Mouse (Mus musculus): ENCODE results near the gene Bri3. TPM values are rescaled to one million over a fixed set of nuclear protein-coding genes. Genes with fewer than 3 reads are reported as not detected.
A peak's percentile ranks its signal among the peaks of the same experiment; 100 is the strongest.

The Bri3 gene
- polyA plus RNA-seq, 1 experiment from 2014 or later = 132 TPM

DNA sequence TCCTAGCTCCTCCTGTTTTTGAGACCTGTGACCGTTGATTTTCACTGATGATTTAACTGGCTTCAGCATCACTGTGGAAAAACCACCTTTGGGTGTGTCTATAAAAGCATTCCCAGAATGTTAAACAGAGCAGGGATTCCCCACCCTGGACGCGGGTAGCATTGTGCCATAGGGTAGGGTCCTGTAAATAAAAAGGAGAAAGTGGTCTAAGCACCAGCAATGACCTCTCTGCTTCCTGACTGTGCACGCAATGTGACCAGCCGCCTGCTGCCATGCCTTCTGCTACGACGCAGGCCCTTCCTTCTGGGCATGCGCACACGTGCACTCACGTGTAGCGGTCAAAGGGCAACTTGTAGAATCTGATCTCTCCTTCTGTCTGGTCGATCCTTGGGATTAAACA lies 174.2 kb downstream of the Bri3 start:
- WGBS = 92% methylated on average over 12 of the region's 12 CpGs
- Histone ChIP-seq H3K27me3 (no peaks in the 10 kb centered on the region), H3K9me3 (no peaks in the 10 kb centered on the region), H3K36me3 (no peaks in the 10 kb centered on the region), H3K27ac (replicated peaks) (no peak overlapping the region), H3K4me2 (no peak overlapping the region), H3K4me3 (no peak overlapping the region), H3K4me1 (replicated peaks) (no peaks in the 10 kb centered on the region), H3K9ac (no peak overlapping the region)
- no peak for ATAC-seq (ENCODE audit: low read depth)

DNA sequence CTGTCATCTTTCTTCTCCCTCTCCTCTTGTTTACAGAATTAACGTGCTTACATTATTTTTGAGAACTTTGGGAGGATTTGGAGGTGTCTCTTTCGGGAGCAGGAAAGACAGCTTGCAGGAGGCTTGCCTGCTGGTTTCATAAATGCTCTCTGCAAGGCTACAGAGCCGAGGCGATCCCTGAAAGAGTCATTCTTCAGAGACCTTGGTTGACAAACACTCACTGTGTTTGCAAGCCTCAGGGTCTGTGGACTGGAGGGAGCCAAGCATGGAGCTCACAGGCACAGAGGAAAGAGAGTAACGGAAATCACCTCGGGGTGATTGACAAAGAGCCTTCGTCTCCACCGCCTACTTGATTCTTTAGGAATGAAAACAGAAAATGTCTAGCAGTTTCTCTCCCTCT lies 175.8 kb downstream of the Bri3 start:
- Histone ChIP-seq H3K9me3 (no peaks in the 10 kb centered on the region), H3K9ac (no peak overlapping the region), H3K4me3 (no peak overlapping the region), H3K27ac (replicated peaks) (no peak overlapping the region), H3K4me2 (no peak overlapping the region), H3K27me3 (no peaks in the 10 kb centered on the region), H3K36me3 (no peaks in the 10 kb centered on the region), H3K4me1 (replicated peaks) (no peaks in the 10 kb centered on the region)
- 73% methylated on average over 8 of the region's 8 CpGs for WGBS
- ATAC-seq (ENCODE audit: low read depth) = no peak

DNA sequence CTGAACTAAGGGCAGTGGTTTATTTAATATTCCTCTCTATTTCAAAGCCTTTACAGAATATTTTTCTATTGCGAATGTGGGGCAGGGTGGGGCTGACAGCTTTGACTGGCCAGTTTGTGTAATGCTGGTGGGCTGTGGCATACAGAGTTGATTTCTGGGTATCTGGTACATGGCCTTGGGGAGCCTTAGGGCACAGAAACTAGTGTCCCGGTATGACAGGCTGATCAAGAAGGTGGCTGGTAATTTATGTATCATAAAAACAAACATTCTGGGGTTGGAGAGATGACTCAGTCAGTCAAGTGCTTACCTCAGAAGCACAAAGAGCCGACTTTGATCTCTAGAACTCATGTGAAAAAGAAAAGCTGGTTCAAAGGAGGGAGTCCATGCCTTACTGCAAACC lies 182.5 kb downstream of the Bri3 start:
- WGBS = 83% methylated on average over 3 of the region's 3 CpGs
- H3K4me1 ChIP-seq (replicated peaks) = no peaks in the 10 kb centered on the region
- H3K36me3 ChIP-seq = no peaks in the 10 kb centered on the region
- no peak overlapping the region for H3K9ac ChIP-seq
- no peaks in the 10 kb centered on the region for H3K27me3 ChIP-seq
- H3K27ac ChIP-seq (replicated peaks) = no peak overlapping the region
- H3K4me3 ChIP-seq = no peak overlapping the region
- no peaks in the 10 kb centered on the region for H3K9me3 ChIP-seq
- no peak overlapping the region for H3K4me2 ChIP-seq
- ATAC-seq (ENCODE audit: low read depth) = no peak

DNA sequence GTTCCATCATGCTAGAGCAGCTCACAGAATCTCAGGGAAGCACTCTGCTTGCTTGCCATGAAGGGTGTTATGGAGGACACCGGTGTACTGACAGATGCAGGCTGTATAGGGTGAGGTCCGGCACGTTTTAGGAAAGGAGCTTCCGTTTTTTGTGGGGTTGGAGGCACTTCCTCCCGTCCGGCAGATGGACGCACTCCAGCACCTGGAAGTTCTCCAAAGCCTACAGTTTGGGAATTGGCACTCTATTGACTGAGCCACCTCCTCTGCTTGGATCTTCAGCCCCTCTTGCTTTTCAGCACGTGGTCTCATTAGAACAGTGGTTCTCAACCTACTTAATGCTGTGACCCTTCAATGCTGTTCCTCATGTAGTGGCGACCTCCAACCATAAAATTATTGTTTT lies 183.6 kb downstream of the Bri3 start:
- no peaks in the 10 kb centered on the region for H3K4me1 ChIP-seq (replicated peaks)
- WGBS = 81% methylated on average over 9 of the region's 9 CpGs
- no peak overlapping the region for H3K27ac ChIP-seq (replicated peaks)
- no peaks in the 10 kb centered on the region for H3K27me3 ChIP-seq
- no peak overlapping the region for H3K9ac ChIP-seq
- ATAC-seq (ENCODE audit: low read depth) = no peak
- H3K4me2 ChIP-seq = no peak overlapping the region
- no peaks in the 10 kb centered on the region for H3K9me3 ChIP-seq
- no peak overlapping the region for H3K4me3 ChIP-seq
- H3K36me3 ChIP-seq = no peaks in the 10 kb centered on the region

GRCm38 (mm10) chr5:144431481-144431880 lies 187.2 kb downstream of the Bri3 start:
- peak overlapping the region; percentile 31; the same call in 1 of the 2 replicates for H3K9ac ChIP-seq
- no peaks in the 10 kb centered on the region for H3K27me3 ChIP-seq
- no peak overlapping the region for H3K4me2 ChIP-seq
- no peaks in the 10 kb centered on the region for H3K36me3 ChIP-seq
- no peak; the same call in 1 of the 2 replicates for ATAC-seq (ENCODE audit: low read depth)
- H3K9me3 ChIP-seq = no peaks in the 10 kb centered on the region
- 65% methylated on average over 6 of the region's 6 CpGs for WGBS
- H3K4me1 ChIP-seq (replicated peaks) = no peaks in the 10 kb centered on the region
- 0 out of 2 replicates have a peak overlapping the region, but pooled peaks have one; percentile 13 for H3K27ac ChIP-seq (replicated peaks)
- H3K4me3 ChIP-seq = no peak overlapping the region

GRCm38 (mm10) chr5:144439286-144440040 lies 195.2 kb downstream of the Bri3 start:
- Histone ChIP-seq H3K4me2 (no peak overlapping the region), H3K27ac (replicated peaks) (no peak overlapping the region), H3K9me3 (no peaks in the 10 kb centered on the region), H3K4me1 (replicated peaks) (peaks cover 8% of the 10 kb centered on the region; the same call in 1 of the 2 replicates), H3K27me3 (no peaks in the 10 kb centered on the region), H3K36me3 (no peaks in the 10 kb centered on the region), H3K9ac (no peak overlapping the region), H3K4me3 (no peak overlapping the region)
- WGBS = 76% methylated on average over 10 of the region's 10 CpGs
- ATAC-seq (ENCODE audit: low read depth) = no peak

GRCm38 (mm10) chr5:144441831-144442271 lies 197.6 kb downstream of the Bri3 start:
- Histone ChIP-seq H3K9me3 (no peaks in the 10 kb centered on the region), H3K9ac (no peak overlapping the region), H3K4me1 (replicated peaks) (peaks cover 8% of the 10 kb centered on the region; the same call in 1 of the 2 replicates), H3K4me3 (no peak overlapping the region), H3K36me3 (no peaks in the 10 kb centered on the region), H3K27me3 (no peaks in the 10 kb centered on the region), H3K27ac (replicated peaks) (no peak overlapping the region), H3K4me2 (no peak overlapping the region)
- ATAC-seq (ENCODE audit: low read depth) = no peak
- 36% methylated on average over 12 of the region's 12 CpGs for WGBS

GRCm38 (mm10) chr5:144446475-144447225 lies 202.4 kb downstream of the Bri3 start:
- H3K27me3 ChIP-seq = no peaks in the 10 kb centered on the region
- H3K9ac ChIP-seq = no peak overlapping the region
- H3K4me1 ChIP-seq (replicated peaks) = peaks cover 4% of the 10 kb centered on the region; the same call in 1 of the 2 replicates
- H3K4me3 ChIP-seq = no peak overlapping the region
- peak overlapping the region; percentile 9; the same call in 1 of the 2 replicates for H3K27ac ChIP-seq (replicated peaks)
- H3K36me3 ChIP-seq = no peaks in the 10 kb centered on the region
- ATAC-seq (ENCODE audit: low read depth) = 0 out of 2 replicates have a peak, but pooled peaks have one; percentile 70
- H3K4me2 ChIP-seq = no peak overlapping the region
- WGBS = 63% methylated on average over 10 of the region's 10 CpGs
- H3K9me3 ChIP-seq = no peaks in the 10 kb centered on the region

DNA sequence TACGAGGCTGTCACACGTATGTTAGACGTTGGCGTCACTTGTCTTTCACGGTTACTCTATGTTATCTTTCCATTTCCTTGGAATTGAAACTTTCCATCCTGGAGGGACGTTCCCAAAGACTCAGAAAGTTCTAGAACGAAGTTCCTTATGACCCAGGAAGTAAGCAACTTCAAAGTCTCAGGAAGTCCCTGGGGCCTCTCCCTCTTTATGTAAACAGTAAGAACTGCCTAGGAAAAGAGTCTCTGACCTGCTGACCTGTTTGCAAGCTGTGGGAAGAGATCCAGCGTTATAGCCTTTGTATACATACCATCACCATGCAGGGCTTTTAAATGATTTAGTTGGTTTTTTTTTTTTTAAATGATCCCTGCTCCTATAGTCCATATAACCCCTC lies 203.0 kb downstream of the Bri3 start:
- Histone ChIP-seq H3K4me2 (no peak overlapping the region), H3K9me3 (no peaks in the 10 kb centered on the region), H3K4me1 (replicated peaks) (no peaks in the 10 kb centered on the region), H3K27ac (replicated peaks) (no peak overlapping the region), H3K36me3 (no peaks in the 10 kb centered on the region), H3K4me3 (no peak overlapping the region), H3K9ac (no peak overlapping the region), H3K27me3 (no peaks in the 10 kb centered on the region)
- WGBS = 81% methylated on average over 8 of the region's 8 CpGs
- ATAC-seq (ENCODE audit: low read depth) = no peak

GRCm38 (mm10) chr5:144447975-144448374 lies 203.7 kb downstream of the Bri3 start:
- H3K4me2 ChIP-seq = no peak overlapping the region
- no peak overlapping the region for H3K27ac ChIP-seq (replicated peaks)
- H3K27me3 ChIP-seq = no peaks in the 10 kb centered on the region
- H3K4me1 ChIP-seq (replicated peaks) = no peaks in the 10 kb centered on the region
- no peaks in the 10 kb centered on the region for H3K36me3 ChIP-seq
- no peak for ATAC-seq (ENCODE audit: low read depth)
- H3K9me3 ChIP-seq = no peaks in the 10 kb centered on the region
- no peak overlapping the region for H3K9ac ChIP-seq
- no peak overlapping the region for H3K4me3 ChIP-seq
- WGBS = 52% methylated on average over 5 of the region's 5 CpGs

GRCm38 (mm10) chr5:144452776-144453455 lies 208.7 kb downstream of the Bri3 start:
- Histone ChIP-seq H3K4me3 (no peak overlapping the region), H3K4me2 (no peak overlapping the region), H3K27me3 (no peaks in the 10 kb centered on the region), H3K27ac (replicated peaks) (no peak overlapping the region), H3K4me1 (replicated peaks) (peaks cover 6% of the 10 kb centered on the region; the same call in 1 of the 2 replicates), H3K9ac (no peak overlapping the region), H3K9me3 (no peaks in the 10 kb centered on the region), H3K36me3 (no peaks in the 10 kb centered on the region)
- ATAC-seq (ENCODE audit: low read depth) = no peak
- WGBS = 71% methylated on average over 7 of the region's 7 CpGs

All from neural tube, embryonic 13.5 days (tissue).